Mouse (Mus musculus) MEL (cell line): Measurements from ENCODE around the gene Commd7. TPM values are rescaled to one million over a fixed set of nuclear protein-coding genes. Genes with fewer than 3 reads are reported as not detected.

ENCODE experiments used
- DNase-seq: peaks from one replicate; pipeline ENCODE4 v3.0.0; 2011; ENCODE audit warnings: low read depth, low spot score
- H3K27ac ChIP-seq: 2 replicates; pipeline ENCODE4 v1.5.1; 2012; ENCODE audit warnings: low read depth, mild to moderate bottlenecking, control low read depth, low read length, moderate library complexity; ENCODE audit not compliant: control insufficient read depth
- H3K27me3 ChIP-seq, 2 experiments: fragments of 150-350 bp in 1 of 2; sonication (generic) in 1 of 2; 2 replicates each; pipeline ENCODE4 v1.6.1; 2012; ENCODE audit warnings: low read length in 2 of 2, mild to moderate bottlenecking in 2 of 2, improper control_type of control experiment in 1 of 2, moderate library complexity in 1 of 2; ENCODE audit not compliant: insufficient read depth in 2 of 2, control insufficient read depth in 1 of 2
- H3K36me3 ChIP-seq, 2 experiments: 2 replicates each; pipeline ENCODE4 v1.6.1; 2012 to 2014; ENCODE audit warnings: low read length in 2 of 2, improper control_type of control experiment in 1 of 2, inconsistent platforms in 1 of 2, mild to moderate bottlenecking in 1 of 2; ENCODE audit not compliant: insufficient read depth in 2 of 2, control insufficient read depth in 1 of 2
- H3K4me1 ChIP-seq, 2 experiments: fragments of 150-350 bp in 1 of 2; sonication (generic) in 1 of 2; 2 replicates each; pipeline ENCODE4 v1.6.1; 2012; ENCODE audit warnings: low read length in 2 of 2, improper control_type of control experiment in 1 of 2, mild to moderate bottlenecking in 1 of 2; ENCODE audit not compliant: insufficient read depth in 2 of 2, control insufficient read depth in 1 of 2
- H3K4me3 ChIP-seq, 2 experiments: fragments of 150-350 bp in 1 of 2; sonication (generic) in 1 of 2; 2 replicates each; pipeline ENCODE4 v1.5.1; 2012; ENCODE audit warnings: low read depth in 2 of 2, low read length in 2 of 2, mild to moderate bottlenecking in 2 of 2, moderate library complexity in 2 of 2, control low read depth in 1 of 2, improper control_type of control experiment in 1 of 2; ENCODE audit not compliant: control insufficient read depth in 1 of 2, insufficient read depth in 1 of 2
- H3K79me2 ChIP-seq: 2 replicates; pipeline ENCODE4 v1.6.1; 2012; ENCODE audit warnings: mild to moderate bottlenecking, low read length, moderate library complexity; ENCODE audit not compliant: control insufficient read depth, poor library complexity, insufficient read depth
- H3K9ac ChIP-seq: 2 replicates; pipeline ENCODE4 v1.6.1; 2012; ENCODE audit warnings: low read depth, mild to moderate bottlenecking, control low read depth, low read length, moderate library complexity; ENCODE audit not compliant: control insufficient read depth, poor library complexity, severe bottlenecking
- H3K9me3 ChIP-seq: fragments of 150-350 bp; sonication (generic); replicated peaks from 2 replicates; pipeline ENCODE4 v1.6.1; 2012; ENCODE audit warnings: mild to moderate bottlenecking, low read length, improper control_type of control experiment, moderate library complexity; ENCODE audit not compliant: insufficient read depth
- BHLHE40 ChIP-seq: IDR thresholded peaks from 2 replicates; pipeline ENCODE4 v1.6.1; 2012; ENCODE audit warnings: low read depth, mild to moderate bottlenecking, inconsistent platforms, low read length, improper control_type of control experiment, borderline replicate concordance
- CHD1 ChIP-seq: IDR thresholded peaks from 2 replicates; pipeline ENCODE4 v1.6.1; 2012; ENCODE audit warnings: low read depth, mild to moderate bottlenecking, inconsistent platforms, low read length, improper control_type of control experiment
- CHD2 ChIP-seq: IDR thresholded peaks from 2 replicates; pipeline ENCODE4 v1.6.1; 2011; ENCODE audit warnings: low read length, improper control_type of control experiment
- ELF1 ChIP-seq: IDR thresholded peaks from 2 replicates; pipeline ENCODE4 v1.6.1; 2014; ENCODE audit warnings: low read depth, mild to moderate bottlenecking, inconsistent platforms, low read length, improper control_type of control experiment, moderate library complexity
- ETS1 ChIP-seq: IDR thresholded peaks from 2 replicates; pipeline ENCODE4 v1.6.1; 2012; ENCODE audit warnings: low read depth, mild to moderate bottlenecking, inconsistent platforms, low read length, improper control_type of control experiment, moderate library complexity
- GABPA ChIP-seq: IDR thresholded peaks from 2 replicates; pipeline ENCODE4 v1.6.1; 2012; ENCODE audit warnings: low read depth, mild to moderate bottlenecking, inconsistent platforms, low read length, improper control_type of control experiment, moderate library complexity
- GATA1 ChIP-seq: IDR thresholded peaks from 2 replicates; pipeline ENCODE4 v1.6.1; 2011; ENCODE audit warnings: low read depth, low read length, improper control_type of control experiment
- HCFC1 ChIP-seq: IDR thresholded peaks from 2 replicates; pipeline ENCODE4 v1.6.1; 2012; ENCODE audit warnings: low read depth, mild to moderate bottlenecking, inconsistent platforms, low read length, improper control_type of control experiment, moderate library complexity
- MAFK ChIP-seq: IDR thresholded peaks from 2 replicates; pipeline ENCODE4 v1.6.1; 2011; ENCODE audit warnings: low read depth, mild to moderate bottlenecking, low read length, improper control_type of control experiment, borderline replicate concordance
- MAX ChIP-seq: IDR thresholded peaks from 2 replicates; pipeline ENCODE4 v1.6.1; 2011; ENCODE audit warnings: low read length, improper control_type of control experiment
- MAZ ChIP-seq: IDR thresholded peaks from 2 replicates; pipeline ENCODE4 v1.6.1; 2012; ENCODE audit warnings: low read depth, mild to moderate bottlenecking, inconsistent platforms, low read length, improper control_type of control experiment
- MXI1 ChIP-seq: IDR thresholded peaks from 2 replicates; pipeline ENCODE4 v1.6.1; 2011; ENCODE audit warnings: mild to moderate bottlenecking, low read depth, low read length, improper control_type of control experiment
- MYB ChIP-seq: IDR thresholded peaks from 2 replicates; pipeline ENCODE4 v1.6.1; 2011; ENCODE audit warnings: mild to moderate bottlenecking, low read depth, low read length, improper control_type of control experiment
- NELFE ChIP-seq: IDR thresholded peaks from 2 replicates; pipeline ENCODE4 v1.6.1; 2011; ENCODE audit warnings: low read depth, low read length, improper control_type of control experiment
- NRF1 ChIP-seq: IDR thresholded peaks from 2 replicates; pipeline ENCODE4 v1.6.1; 2014; ENCODE audit warnings: low read depth, mild to moderate bottlenecking, inconsistent platforms, low read length, improper control_type of control experiment, moderate library complexity; ENCODE audit not compliant: poor library complexity, insufficient read depth, severe bottlenecking
- POLR2A ChIP-seq, 2 experiments: IDR thresholded peaks; 2 replicates each; pipeline ENCODE4 v1.6.1; 2011 to 2012; ENCODE audit warnings: low read length in 2 of 2, mild to moderate bottlenecking in 2 of 2, control low read depth in 1 of 2, improper control_type of control experiment in 1 of 2, low read depth in 1 of 2, moderate library complexity in 1 of 2; ENCODE audit not compliant: control insufficient read depth in 1 of 2, insufficient read depth in 1 of 2, poor library complexity in 1 of 2
- POLR2AphosphoS5 ChIP-seq: IDR thresholded peaks from 2 replicates; pipeline ENCODE4 v1.6.1; 2012; ENCODE audit warnings: low read depth, borderline replicate concordance, mild to moderate bottlenecking, inconsistent platforms, low read length, moderate library complexity, mixed read lengths
- RCOR1 ChIP-seq: IDR thresholded peaks from 2 replicates; pipeline ENCODE4 v1.6.1; 2012; ENCODE audit warnings: low read depth, mild to moderate bottlenecking, inconsistent platforms, low read length, improper control_type of control experiment
- SMC3 ChIP-seq: IDR thresholded peaks from 2 replicates; pipeline ENCODE4 v1.6.1; 2011; ENCODE audit warnings: low read depth, low read length, improper control_type of control experiment
- TAL1 ChIP-seq: IDR thresholded peaks from 2 replicates; pipeline ENCODE4 v1.6.1; 2012; ENCODE audit warnings: mild to moderate bottlenecking, inconsistent platforms, low read length, moderate library complexity, mixed read lengths
- TBP ChIP-seq: IDR thresholded peaks from 2 replicates; pipeline ENCODE4 v1.8.0; 2011; ENCODE audit warnings: low read depth, low read length, improper control_type of control experiment
- TCF12 ChIP-seq: IDR thresholded peaks from 2 replicates; pipeline ENCODE4 v1.6.1; 2014; ENCODE audit warnings: low read depth, mild to moderate bottlenecking, inconsistent platforms, low read length, improper control_type of control experiment, moderate library complexity
- USF1 ChIP-seq: IDR thresholded peaks from 2 replicates; pipeline ENCODE4 v1.6.1; 2014; ENCODE audit warnings: low read depth, mild to moderate bottlenecking, inconsistent platforms, low read length, improper control_type of control experiment, moderate library complexity
- USF2 ChIP-seq, 2 experiments: IDR thresholded peaks; 2 replicates each; pipeline ENCODE4 v1.6.1; 2011 to 2012; ENCODE audit warnings: improper control_type of control experiment in 2 of 2, low read length in 2 of 2, borderline replicate concordance in 1 of 2, inconsistent platforms in 1 of 2, low read depth in 1 of 2, mild to moderate bottlenecking in 1 of 2; ENCODE audit not compliant: insufficient read depth in 1 of 2
- ZC3H11A ChIP-seq: IDR thresholded peaks from 2 replicates; pipeline ENCODE4 v1.6.1; 2012; ENCODE audit warnings: low read depth, mild to moderate bottlenecking, inconsistent platforms, low read length, improper control_type of control experiment
- ZKSCAN1 ChIP-seq: IDR thresholded peaks from 2 replicates; pipeline ENCODE4 v1.6.1; 2012; ENCODE audit warnings: low read depth, mild to moderate bottlenecking, inconsistent platforms, low read length, improper control_type of control experiment, moderate library complexity
- ZMIZ1 ChIP-seq: IDR thresholded peaks from 2 replicates; pipeline ENCODE4 v1.6.1; 2012; ENCODE audit warnings: low read depth, mild to moderate bottlenecking, inconsistent platforms, low read length, improper control_type of control experiment, moderate library complexity
- ZNF384 ChIP-seq: IDR thresholded peaks from 2 replicates; pipeline ENCODE4 v1.6.1; 2012; ENCODE audit warnings: low read depth, mild to moderate bottlenecking, inconsistent platforms, low read length, improper control_type of control experiment
- polyA plus RNA-seq, 2 experiments: library from polyadenylated mRNA; stranded (reverse) in 1 of 2; unstranded in 1 of 2; fragments of >175 nt in 1 of 2; fragments of >200 nt in 1 of 2; gene quantifications; 2 replicates each; pipeline versions ENCODE4 v1.2.1 to v1.2.4; 2012; ENCODE audit warnings: low replicate concordance in 2 of 2, low read depth in 1 of 2; ENCODE audit not compliant: insufficient read length in 2 of 2, insufficient read depth in 1 of 2, missing spikeins in 1 of 2
- total RNA-seq: library from RNA; depleted of rRNA; stranded (reverse); fragments of 300-350 nt; gene quantifications from 2 replicates; pipeline ENCODE4 v1.2.3, GENCODE M21; 2012

The Commd7 gene
- total and polyA plus RNA-seq, 3 experiments: 25.5 to 36.1 TPM; not detected in 1

GRCm38 (mm10) chr2:153609058-153609457, 23.5 kb downstream of the Commd7 start:
- H3K36me3 ChIP-seq: peaks cover 0 to 29% of the 10 kb centered on the region in 2 experiments; a peak in 2 of 4 replicates
- H3K79me2 ChIP-seq: no peaks in the 10 kb centered on the region
- H3K9ac ChIP-seq: no peak overlapping the region
- no peak for DNase-seq
- H3K4me1 ChIP-seq: peaks cover 19 to 37% of the 10 kb centered on the region in 2 experiments
- peak overlapping the region; percentile 17 for H3K27ac ChIP-seq
- no peak overlapping the region for H3K4me3 ChIP-seq
- no peaks in the 10 kb centered on the region for H3K9me3 ChIP-seq
- no peaks in the 10 kb centered on the region for H3K27me3 ChIP-seq
- no peak for TF ChIP-seq MAX
- no peak for TF ChIP-seq POLR2AphosphoS5
- no peak for TF ChIP-seq ZC3H11A
- no peak for TF ChIP-seq GATA1
- TF ChIP-seq ZMIZ1: no peak
- no peak for TF ChIP-seq ZKSCAN1
- no peak for TF ChIP-seq USF2 (IDR thresholded peaks at IDR 0.05; ENCODE audit: borderline replicate concordance in 1 of 2, insufficient read depth in 1 of 2, low read depth in 1 of 2, low read length in 2 of 2)
- no peak for TF ChIP-seq POLR2A (IDR thresholded peaks at IDR 0.05; ENCODE audit: control insufficient read depth in 1 of 2, insufficient read depth in 1 of 2, low read depth in 1 of 2, low read length in 2 of 2, poor library complexity in 1 of 2)
- no peak for TF ChIP-seq GABPA
- no peak for TF ChIP-seq SMC3
- no peak for TF ChIP-seq TCF12
- TF ChIP-seq CHD1: no peak

- peak; percentile 91 for DNase-seq
- Histone ChIP-seq H3K9ac (peak overlapping the region; percentile 64), H3K36me3 (peaks cover 0 to 29% of the 10 kb centered on the region in 2 experiments; a peak in 2 of 4 replicates), H3K4me3 (peak overlapping the region; percentile 21 to 33; a peak in 3 of 4 replicates), H3K27me3 (no peaks in the 10 kb centered on the region), H3K79me2 (no peaks in the 10 kb centered on the region), H3K4me1 (peaks cover 19 to 40% of the 10 kb centered on the region in 2 experiments), H3K9me3 (no peaks in the 10 kb centered on the region), H3K27ac (peak overlapping the region; percentile 91)
- no peak for TF ChIP-seq MAFK
- TF ChIP-seq USF2 (IDR thresholded peaks at IDR 0.05; ENCODE audit: borderline replicate concordance in 1 of 2, insufficient read depth in 1 of 2, low read depth in 1 of 2, low read length in 2 of 2): no peak
- TF ChIP-seq CHD2: no peak
- no peak for TF ChIP-seq USF1
- TF ChIP-seq GABPA: no peak
- TF ChIP-seq ELF1: peak; percentile 8; the same call in 1 of the 2 replicates
- no peak; the same call in 1 of the 2 replicates for TF ChIP-seq HCFC1
- TF ChIP-seq ZKSCAN1: no peak
- no peak for TF ChIP-seq NRF1
- peak; percentile 81 for TF ChIP-seq GATA1
- no peak for TF ChIP-seq MAZ
- peak; percentile 91 for TF ChIP-seq TAL1
- TF ChIP-seq POLR2AphosphoS5: no peak
- TF ChIP-seq NELFE: no peak
- TF ChIP-seq ZC3H11A: no peak
- TF ChIP-seq RCOR1: peak; percentile 58
- TF ChIP-seq TBP: no peak
- TF ChIP-seq BHLHE40: no peak
- TF ChIP-seq TCF12: peak; percentile 94
- TF ChIP-seq MXI1: peak; percentile 58; the same call in 1 of the 2 replicates
- no peak for TF ChIP-seq MYB
- peak in 1 of 2 experiments; percentile 48; a peak in 1 of 4 replicates for TF ChIP-seq POLR2A (IDR thresholded peaks at IDR 0.05; ENCODE audit: control insufficient read depth in 1 of 2, insufficient read depth in 1 of 2, low read depth in 1 of 2, low read length in 2 of 2, poor library complexity in 1 of 2)
- no peak for TF ChIP-seq CHD1
- peak; percentile 83 for TF ChIP-seq ETS1
- TF ChIP-seq ZNF384: no peak
Observed at GRCm38 (mm10) chr2:153607870-153608515, 24.6 kb downstream of the Commd7 start.
